Mouse (Mus musculus): ENCODE data around the gene Sh3bp4. TPM values are rescaled to one million over a fixed set of nuclear protein-coding genes. Genes with fewer than 3 reads are reported as not detected.

Sh3bp4 gene
- polyA plus RNA-seq, 1 experiment from 2014 or later = 13.7 TPM

DNA sequence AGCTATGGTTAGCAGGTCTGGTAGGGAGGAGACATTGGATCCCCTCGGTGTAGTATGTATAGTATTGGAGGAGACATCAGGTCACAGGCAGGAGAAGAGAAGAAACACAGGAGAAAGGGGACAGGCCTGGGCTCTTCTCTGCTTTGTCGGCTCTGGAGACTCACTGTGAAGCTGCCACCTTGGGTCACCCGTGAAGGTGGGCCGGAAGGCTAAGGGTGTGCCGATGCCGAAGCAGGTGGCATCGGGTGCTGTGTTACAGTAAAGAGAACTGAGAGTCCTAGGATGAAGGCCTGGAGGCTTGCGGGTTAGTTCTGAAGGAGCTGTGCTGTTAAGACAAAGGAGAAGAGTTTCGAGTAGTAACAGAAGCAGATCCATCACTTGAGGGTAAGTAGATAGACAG is 6.6 kb downstream of the Sh3bp4 start:
- H3K4me2 ChIP-seq (ENCODE audit: low read length) = no peak overlapping the region
- no peak for ATAC-seq
- H3K9ac ChIP-seq (ENCODE audit: low read depth, low read length) = no peak overlapping the region
- no peak overlapping the region for H3K27ac ChIP-seq (ENCODE audit: low read depth, low read length)
- H3K27me3 ChIP-seq (replicated peaks; ENCODE audit: control insufficient read depth, insufficient read depth, low read length) = no peaks in the 10 kb centered on the region
- H3K36me3 ChIP-seq (ENCODE audit: control insufficient read depth, insufficient read depth, low read length) = no peaks in the 10 kb centered on the region
- no peak overlapping the region for H3K4me3 ChIP-seq (ENCODE audit: low read length)
- H3K9me3 ChIP-seq (ENCODE audit: control insufficient read depth, low read length) = no peaks in the 10 kb centered on the region
- H3K4me1 ChIP-seq (ENCODE audit: control insufficient read depth, insufficient read depth, low read depth, low read length) = peaks cover 16% of the 10 kb centered on the region
- 88% methylated on average over 9 of the region's 9 CpGs for WGBS

- Histone ChIP-seq H3K36me3 (ENCODE audit: control insufficient read depth, insufficient read depth, low read length) (no peaks in the 10 kb centered on the region), H3K4me3 (ENCODE audit: low read length) (no peak overlapping the region), H3K4me1 (ENCODE audit: control insufficient read depth, insufficient read depth, low read depth, low read length) (peaks cover 10% of the 10 kb centered on the region), H3K27ac (ENCODE audit: low read depth, low read length) (no peak overlapping the region), H3K9me3 (ENCODE audit: control insufficient read depth, low read length) (no peaks in the 10 kb centered on the region), H3K27me3 (replicated peaks; ENCODE audit: control insufficient read depth, insufficient read depth, low read length) (no peaks in the 10 kb centered on the region), H3K9ac (ENCODE audit: low read depth, low read length) (no peak overlapping the region), H3K4me2 (ENCODE audit: low read length) (no peak overlapping the region)
- ATAC-seq = no peak
- 58% methylated on average over 2 of the region's 2 CpGs for WGBS
These were observed 8.0 kb downstream of the Sh3bp4 start for GRCm38 (mm10) chr1:89078240-89078639.

GRCm38 (mm10) chr1:89078730-89079129 is 8.5 kb downstream of the Sh3bp4 start:
- Histone ChIP-seq H3K4me1 (ENCODE audit: control insufficient read depth, insufficient read depth, low read depth, low read length) (peaks cover 8% of the 10 kb centered on the region), H3K4me3 (ENCODE audit: low read length) (no peak overlapping the region), H3K9me3 (ENCODE audit: control insufficient read depth, low read length) (no peaks in the 10 kb centered on the region), H3K36me3 (ENCODE audit: control insufficient read depth, insufficient read depth, low read length) (no peaks in the 10 kb centered on the region), H3K27me3 (replicated peaks; ENCODE audit: control insufficient read depth, insufficient read depth, low read length) (no peaks in the 10 kb centered on the region), H3K27ac (ENCODE audit: low read depth, low read length) (no peak overlapping the region), H3K9ac (ENCODE audit: low read depth, low read length) (no peak overlapping the region), H3K4me2 (ENCODE audit: low read length) (no peak overlapping the region)
- ATAC-seq = no peak
- WGBS = 35% methylated on average over 9 of the region's 9 CpGs

- H3K4me1 ChIP-seq (ENCODE audit: control insufficient read depth, insufficient read depth, low read depth, low read length) = peaks cover 8% of the 10 kb centered on the region
These were observed 9.0 kb downstream of the Sh3bp4 start for GRCm38 (mm10) chr1:89079239-89079638.

GRCm38 (mm10) chr1:89080371-89080770 is 10.2 kb downstream of the Sh3bp4 start:
- H3K27me3 ChIP-seq (replicated peaks; ENCODE audit: control insufficient read depth, insufficient read depth, low read length) = no peaks in the 10 kb centered on the region
- H3K9me3 ChIP-seq (ENCODE audit: control insufficient read depth, low read length) = no peaks in the 10 kb centered on the region
- H3K4me3 ChIP-seq (ENCODE audit: low read length) = no peak overlapping the region
- no peak overlapping the region for H3K27ac ChIP-seq (ENCODE audit: low read depth, low read length)
- H3K4me1 ChIP-seq (ENCODE audit: control insufficient read depth, insufficient read depth, low read depth, low read length) = peaks cover 8% of the 10 kb centered on the region
- no peak overlapping the region for H3K4me2 ChIP-seq (ENCODE audit: low read length)
- H3K9ac ChIP-seq (ENCODE audit: low read depth, low read length) = no peak overlapping the region
- no peaks in the 10 kb centered on the region for H3K36me3 ChIP-seq (ENCODE audit: control insufficient read depth, insufficient read depth, low read length)
- WGBS = 75% methylated on average over 8 of the region's 8 CpGs
- ATAC-seq = no peak

More at GRCm38 (mm10) chr1:89079239-89079638, 9.0 kb downstream of the Sh3bp4 start:
- Histone ChIP-seq H3K27me3 (replicated peaks; ENCODE audit: control insufficient read depth, insufficient read depth, low read length) (no peaks in the 10 kb centered on the region), H3K9ac (ENCODE audit: low read depth, low read length) (no peak overlapping the region), H3K9me3 (ENCODE audit: control insufficient read depth, low read length) (no peaks in the 10 kb centered on the region), H3K4me2 (ENCODE audit: low read length) (no peak overlapping the region), H3K4me3 (ENCODE audit: low read length) (no peak overlapping the region), H3K27ac (ENCODE audit: low read depth, low read length) (no peak overlapping the region), H3K36me3 (ENCODE audit: control insufficient read depth, insufficient read depth, low read length) (no peaks in the 10 kb centered on the region)
- 47% methylated on average over 2 of the region's 2 CpGs for WGBS
- no peak for ATAC-seq

- no peak overlapping the region for H3K27ac ChIP-seq (ENCODE audit: low read depth, low read length)
- WGBS = 59% methylated on average over 5 of the region's 5 CpGs
- no peaks in the 10 kb centered on the region for H3K36me3 ChIP-seq (ENCODE audit: control insufficient read depth, insufficient read depth, low read length)
- peaks cover 8% of the 10 kb centered on the region for H3K4me1 ChIP-seq (ENCODE audit: control insufficient read depth, insufficient read depth, low read depth, low read length)
- H3K4me3 ChIP-seq (ENCODE audit: low read length) = no peak overlapping the region
- no peaks in the 10 kb centered on the region for H3K27me3 ChIP-seq (replicated peaks; ENCODE audit: control insufficient read depth, insufficient read depth, low read length)
- H3K4me2 ChIP-seq (ENCODE audit: low read length) = no peak overlapping the region
- no peak overlapping the region for H3K9ac ChIP-seq (ENCODE audit: low read depth, low read length)
- H3K9me3 ChIP-seq (ENCODE audit: control insufficient read depth, low read length) = no peaks in the 10 kb centered on the region
- ATAC-seq = no peak
These were observed 10.6 kb downstream of the Sh3bp4 start for GRCm38 (mm10) chr1:89080795-89081194.

- H3K9me3 ChIP-seq (ENCODE audit: control insufficient read depth, low read length) = no peaks in the 10 kb centered on the region
- H3K4me3 ChIP-seq (ENCODE audit: low read length) = no peak overlapping the region
- ATAC-seq = no peak
- no peak overlapping the region for H3K9ac ChIP-seq (ENCODE audit: low read depth, low read length)
- H3K4me1 ChIP-seq (ENCODE audit: control insufficient read depth, insufficient read depth, low read depth, low read length) = peaks cover 8% of the 10 kb centered on the region
- H3K27me3 ChIP-seq (replicated peaks; ENCODE audit: control insufficient read depth, insufficient read depth, low read length) = no peaks in the 10 kb centered on the region
- 81% methylated on average over 4 of the region's 4 CpGs for WGBS
- no peak overlapping the region for H3K27ac ChIP-seq (ENCODE audit: low read depth, low read length)
- no peak overlapping the region for H3K4me2 ChIP-seq (ENCODE audit: low read length)
- no peaks in the 10 kb centered on the region for H3K36me3 ChIP-seq (ENCODE audit: control insufficient read depth, insufficient read depth, low read length)
These were observed 11.2 kb downstream of the Sh3bp4 start for GRCm38 (mm10) chr1:89081371-89081770.

GRCm38 (mm10) chr1:89082171-89082882 is 12.1 kb downstream of the Sh3bp4 start:
- no peak overlapping the region for H3K4me3 ChIP-seq (ENCODE audit: low read length)
- H3K9ac ChIP-seq (ENCODE audit: low read depth, low read length) = no peak overlapping the region
- no peak overlapping the region for H3K4me2 ChIP-seq (ENCODE audit: low read length)
- H3K27me3 ChIP-seq (replicated peaks; ENCODE audit: control insufficient read depth, insufficient read depth, low read length) = no peaks in the 10 kb centered on the region
- 38% methylated on average over 14 of the region's 14 CpGs for WGBS
- no peak for ATAC-seq
- no peaks in the 10 kb centered on the region for H3K9me3 ChIP-seq (ENCODE audit: control insufficient read depth, low read length)
- H3K36me3 ChIP-seq (ENCODE audit: control insufficient read depth, insufficient read depth, low read length) = no peaks in the 10 kb centered on the region
- no peak overlapping the region for H3K27ac ChIP-seq (ENCODE audit: low read depth, low read length)
- peaks cover 11% of the 10 kb centered on the region for H3K4me1 ChIP-seq (ENCODE audit: control insufficient read depth, insufficient read depth, low read depth, low read length)

- ATAC-seq = no peak
- H3K27ac ChIP-seq (ENCODE audit: low read depth, low read length) = no peak overlapping the region
- H3K9ac ChIP-seq (ENCODE audit: low read depth, low read length) = no peak overlapping the region
These were observed 16.4 kb downstream of the Sh3bp4 start for GRCm38 (mm10) chr1:89086575-89087153.

More at GRCm38 (mm10) chr1:89086575-89087153, 16.4 kb downstream of the Sh3bp4 start:
- WGBS = 57% methylated on average over 9 of the region's 9 CpGs
- Histone ChIP-seq H3K9me3 (ENCODE audit: control insufficient read depth, low read length) (no peaks in the 10 kb centered on the region), H3K27me3 (replicated peaks; ENCODE audit: control insufficient read depth, insufficient read depth, low read length) (no peaks in the 10 kb centered on the region), H3K36me3 (ENCODE audit: control insufficient read depth, insufficient read depth, low read length) (no peaks in the 10 kb centered on the region), H3K4me1 (ENCODE audit: control insufficient read depth, insufficient read depth, low read depth, low read length) (peaks cover 20% of the 10 kb centered on the region), H3K4me3 (ENCODE audit: low read length) (no peak overlapping the region), H3K4me2 (ENCODE audit: low read length) (no peak overlapping the region)
